Mouse (Mus musculus) splenic B cell, adult 2 months (primary cell): ENCODE measurements around the gene Map4k5.
A peak's percentile ranks its signal among the peaks of the same experiment; 100 is the strongest.

Experiments used
- DNase-seq: peaks from one replicate; pipeline ENCODE4 v3.0.0-alpha.2; 2011; ENCODE audit warnings: low read depth, low spot score
- H3K27me3 ChIP-seq: 2 replicates; pipeline ENCODE4 v1.6.1; 2012; ENCODE audit warnings: mild to moderate bottlenecking, low read length, moderate library complexity, mixed read lengths; ENCODE audit not compliant: control insufficient read depth, poor library complexity, insufficient read depth, severe bottlenecking
- H3K36me3 ChIP-seq: 2 replicates; pipeline ENCODE4 v1.6.1; 2012; ENCODE audit warnings: mild to moderate bottlenecking, low read length, moderate library complexity, mixed read lengths; ENCODE audit not compliant: control insufficient read depth, poor library complexity, insufficient read depth, severe bottlenecking

Map4k5 gene

DNA sequence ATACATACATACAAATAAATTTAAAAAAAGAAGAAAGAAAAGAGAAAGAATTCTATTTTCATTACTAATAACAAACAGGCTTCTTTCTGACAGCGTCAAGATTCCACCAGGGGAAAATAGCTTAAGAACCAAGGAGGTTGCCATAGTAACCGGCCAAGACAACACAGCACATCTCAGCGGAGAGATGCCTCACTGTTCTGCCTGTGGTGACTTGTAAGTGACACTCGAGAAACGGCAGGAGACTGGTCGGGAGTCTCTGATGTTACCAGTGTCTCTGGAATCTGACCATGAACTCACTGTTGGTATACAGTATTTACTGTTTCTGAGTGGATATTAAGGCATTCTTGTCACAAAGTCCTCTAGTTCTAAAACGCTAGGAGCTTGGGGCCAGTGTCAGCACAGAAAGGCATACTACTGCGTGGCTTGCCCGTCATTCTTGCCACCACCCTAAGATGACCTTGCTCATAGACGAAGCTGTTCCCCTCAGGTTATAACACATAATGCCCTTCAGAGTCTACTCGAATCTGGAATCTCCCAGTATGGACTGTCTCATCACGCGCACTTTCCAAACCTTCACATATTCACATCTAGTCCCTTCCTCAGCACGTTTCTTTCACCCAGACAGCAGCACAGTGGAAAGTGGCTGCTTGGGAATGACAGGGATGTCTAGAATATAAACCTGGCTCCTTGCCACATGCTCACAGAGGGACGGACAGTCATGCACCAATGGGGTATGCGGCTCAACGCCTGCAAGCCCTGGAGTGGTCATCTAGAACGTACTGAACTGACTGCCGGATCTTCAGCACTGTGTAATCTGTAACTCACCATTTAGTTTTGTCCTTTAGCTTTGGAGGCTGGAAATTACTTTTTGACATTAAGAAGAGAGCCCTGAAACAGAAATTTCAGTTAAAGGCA lies 49.2 kb downstream of the Map4k5 start:
- no peak for DNase-seq
- Histone ChIP-seq H3K27me3 (no peaks in the 10 kb centered on the region), H3K36me3 (peaks cover 6% of the 10 kb centered on the region; the same call in 1 of the 2 replicates)

DNA sequence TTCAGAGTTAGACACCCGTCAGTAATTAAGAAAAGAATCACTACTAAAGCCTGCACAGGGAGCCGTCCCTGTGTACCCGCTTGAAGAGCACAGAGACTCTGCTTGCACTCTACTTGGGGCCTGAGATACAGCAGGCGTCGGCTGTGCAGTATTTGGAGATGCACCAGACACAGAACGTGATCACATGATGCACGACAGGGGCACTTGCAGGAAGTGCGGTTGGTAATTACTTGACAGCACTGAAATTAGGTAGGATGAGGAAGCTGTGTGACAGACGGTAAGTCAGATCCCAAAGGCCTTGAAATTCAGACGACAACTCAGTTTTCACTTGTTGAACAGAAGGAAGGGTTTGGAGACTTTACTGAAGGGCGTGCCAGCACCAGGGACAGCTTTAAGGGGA lies 54.6 kb downstream of the Map4k5 start:
- DNase-seq = peak; percentile 76
- H3K36me3 ChIP-seq = no peaks in the 10 kb centered on the region; the same call in 1 of the 2 replicates
- no peaks in the 10 kb centered on the region for H3K27me3 ChIP-seq

DNA sequence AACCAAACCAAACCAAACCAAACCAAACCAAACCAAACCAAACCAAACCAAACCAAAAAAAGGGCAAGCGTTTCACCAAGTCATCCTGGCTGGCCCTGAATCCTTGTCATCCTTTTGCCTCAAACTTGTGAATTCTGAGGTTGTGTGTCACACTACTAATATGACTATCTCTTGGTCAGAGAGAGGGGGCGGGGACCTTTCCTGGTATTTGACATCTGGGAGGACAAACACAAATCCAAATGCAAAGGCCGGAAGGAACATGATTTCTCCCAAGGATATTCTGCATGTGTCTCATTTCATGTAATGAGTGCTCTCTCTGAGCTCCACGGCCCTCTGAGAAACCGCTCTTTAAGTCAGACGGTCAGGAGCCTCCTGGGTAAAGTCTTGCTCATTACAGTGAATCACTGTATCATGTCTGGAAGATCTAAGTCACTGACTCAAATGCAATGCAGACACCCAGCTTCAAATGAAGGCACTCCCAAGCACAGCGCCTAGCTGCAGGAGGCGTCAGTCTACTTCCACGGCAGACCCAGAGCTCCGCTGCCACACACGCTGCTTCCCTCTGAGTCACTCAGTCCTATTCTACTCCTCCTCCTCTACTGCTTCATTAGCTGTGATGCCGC lies 58.9 kb downstream of the Map4k5 start:
- Histone ChIP-seq H3K27me3 (no peaks in the 10 kb centered on the region), H3K36me3 (0 out of 2 replicates have a peak, but pooled peaks cover 3% of the 10 kb centered on the region)
- no peak for DNase-seq

DNA sequence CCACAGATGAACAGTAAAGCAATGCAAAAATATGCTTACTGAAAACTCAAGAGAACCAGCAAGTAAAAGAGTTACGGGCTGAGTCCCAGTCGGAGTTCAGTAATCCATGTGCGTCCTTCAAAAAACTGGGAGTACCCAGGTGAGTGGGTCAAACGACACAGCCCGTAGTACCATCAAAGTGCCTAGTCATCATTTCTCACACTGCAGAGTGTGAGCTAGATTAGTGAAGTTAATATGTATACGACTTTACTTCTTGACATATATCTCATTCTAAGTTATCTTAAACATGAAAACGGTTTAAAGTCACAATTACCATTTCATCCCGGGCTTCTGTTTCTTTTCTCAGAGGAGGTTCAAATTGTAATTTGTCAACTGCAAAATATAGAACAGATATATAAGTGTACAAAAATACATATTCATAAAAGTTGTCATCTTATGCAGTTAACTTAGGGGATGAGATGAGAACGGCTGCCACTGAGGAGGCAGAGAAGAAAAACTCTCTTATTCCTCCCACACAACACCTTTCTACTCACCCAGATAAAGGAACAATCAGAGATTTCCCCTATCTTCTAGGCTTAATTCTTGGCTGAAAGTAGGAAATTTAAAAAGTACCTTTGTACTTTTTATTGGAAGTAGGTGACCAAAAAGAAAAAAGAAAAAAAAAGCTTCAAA lies 61.6 kb downstream of the Map4k5 start:
- no peaks in the 10 kb centered on the region for H3K27me3 ChIP-seq
- no peak for DNase-seq
- H3K36me3 ChIP-seq = 0 out of 2 replicates have a peak, but pooled peaks cover 6% of the 10 kb centered on the region

DNA sequence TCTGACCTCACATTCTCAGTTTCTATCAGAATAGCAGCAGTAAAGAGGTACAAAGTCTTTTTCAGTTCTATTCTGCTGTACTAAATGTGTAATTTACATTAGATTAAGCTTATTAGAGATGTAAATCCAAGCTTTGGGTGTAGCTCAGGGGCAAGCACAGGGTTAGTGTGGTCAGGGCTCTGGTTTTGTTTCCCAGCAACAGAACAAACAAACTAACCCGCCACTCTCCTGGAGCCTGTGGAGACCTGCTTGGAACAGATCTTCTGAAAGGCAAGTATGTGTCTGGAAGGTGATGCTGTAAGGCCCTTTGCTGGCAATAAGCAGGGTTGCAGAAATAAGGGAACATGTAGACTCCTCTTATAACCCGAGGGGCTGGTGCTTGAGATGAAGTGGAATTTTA lies 64.8 kb downstream of the Map4k5 start:
- no peak for DNase-seq
- H3K27me3 ChIP-seq = no peaks in the 10 kb centered on the region
- H3K36me3 ChIP-seq = peaks cover 11% of the 10 kb centered on the region; the same call in 1 of the 2 replicates

DNA sequence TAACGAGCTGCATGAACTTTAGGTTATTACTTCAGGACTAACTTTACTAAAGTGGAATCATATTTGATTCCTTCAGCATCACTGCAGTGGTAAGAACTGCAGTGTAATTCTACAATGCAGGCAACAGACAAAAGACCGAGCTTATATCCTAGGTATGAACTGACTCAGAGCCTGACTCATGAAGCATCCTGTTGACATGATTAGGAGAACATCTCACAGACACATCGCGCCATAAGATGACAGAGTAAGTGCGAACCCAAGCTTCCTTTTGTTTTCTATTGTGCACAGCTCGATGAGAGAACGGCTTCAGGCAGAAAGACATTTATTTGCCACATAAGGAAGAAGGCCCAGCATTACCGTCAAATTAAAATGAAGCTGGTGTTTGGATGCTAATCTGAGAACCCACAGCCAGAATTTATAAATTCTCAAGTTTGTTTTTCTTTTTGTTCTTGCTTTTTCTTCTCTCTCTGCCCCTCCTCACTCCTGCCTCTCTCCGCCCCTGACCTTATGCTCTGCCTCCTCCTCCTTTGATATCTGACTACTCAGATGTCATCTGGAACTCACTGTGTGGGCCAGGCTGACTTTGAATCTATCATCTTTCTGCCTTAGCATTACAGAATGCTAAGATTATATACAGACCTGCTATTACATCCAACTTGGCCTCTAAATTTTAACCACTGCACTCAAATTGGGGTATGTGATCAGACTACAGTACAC lies 68.0 kb downstream of the Map4k5 start:
- no peaks in the 10 kb centered on the region for H3K27me3 ChIP-seq
- no peak for DNase-seq
- peaks cover 10% of the 10 kb centered on the region; the same call in 1 of the 2 replicates for H3K36me3 ChIP-seq

DNA sequence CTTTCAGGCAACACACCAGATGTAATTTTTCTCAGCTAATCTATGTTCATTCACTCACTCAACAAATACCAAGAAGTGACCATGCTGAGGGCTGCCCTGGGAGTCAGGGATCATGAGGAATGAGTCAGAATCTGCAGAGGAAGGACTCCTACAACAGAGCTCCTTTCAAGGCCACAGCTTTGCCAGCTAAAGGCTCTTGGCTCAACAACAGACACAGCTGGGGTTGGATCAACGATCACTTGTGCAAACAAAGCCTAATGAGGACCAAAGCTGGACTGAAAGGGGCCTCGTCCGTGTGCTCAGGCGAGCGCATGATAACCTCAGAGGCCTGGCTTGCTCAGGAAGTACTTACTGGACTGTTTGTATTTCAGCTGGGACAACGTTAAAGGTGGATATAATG lies 78.7 kb downstream of the Map4k5 start:
- no peaks in the 10 kb centered on the region for H3K27me3 ChIP-seq

DNA sequence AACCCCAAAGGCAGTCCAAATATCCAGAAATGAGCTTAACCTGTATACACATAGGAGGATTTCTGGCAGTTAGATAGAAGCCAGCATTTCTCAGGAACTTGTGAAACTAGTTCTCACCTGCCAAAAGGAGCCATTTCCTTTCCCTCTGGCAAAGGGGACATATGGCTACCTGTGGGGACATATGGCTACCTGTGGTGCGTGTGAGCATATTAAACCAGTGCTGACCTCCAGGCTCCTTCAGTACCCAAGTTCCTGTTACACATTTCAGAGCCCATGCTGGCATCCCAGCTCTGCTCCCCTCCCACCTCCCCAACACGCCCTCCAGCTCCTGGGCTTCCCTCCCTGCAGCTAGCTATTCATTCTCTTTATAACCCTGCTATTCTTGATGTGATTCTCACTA lies 79.4 kb downstream of the Map4k5 start:
- Histone ChIP-seq H3K36me3 (peaks cover 8% of the 10 kb centered on the region), H3K27me3 (no peaks in the 10 kb centered on the region)
- DNase-seq = no peak

More for the DNA sequence above, 78.7 kb downstream of the Map4k5 start:
- no peak for DNase-seq
- peaks cover 8% of the 10 kb centered on the region for H3K36me3 ChIP-seq

DNA sequence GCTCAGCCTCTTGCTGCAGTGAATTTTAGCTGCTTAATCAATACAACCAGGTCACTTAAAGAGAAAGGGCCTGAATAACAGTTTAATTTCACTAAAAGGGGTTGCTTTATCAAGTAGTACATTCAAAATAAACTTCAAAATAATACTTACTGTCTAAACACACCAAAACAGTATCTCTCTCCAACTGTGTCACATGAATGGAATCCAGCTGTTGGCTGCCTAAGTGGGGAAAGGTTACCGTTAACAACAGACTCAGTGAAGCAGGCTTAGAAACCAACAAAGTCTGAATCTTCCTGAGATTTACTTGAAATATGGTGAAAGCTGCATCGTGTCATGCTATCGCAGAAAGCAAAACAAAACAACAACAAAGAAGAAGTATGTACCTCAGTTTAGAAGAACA lies 80.0 kb downstream of the Map4k5 start:
- Histone ChIP-seq H3K36me3 (peaks cover 11% of the 10 kb centered on the region), H3K27me3 (no peaks in the 10 kb centered on the region)
- DNase-seq = no peak

DNA sequence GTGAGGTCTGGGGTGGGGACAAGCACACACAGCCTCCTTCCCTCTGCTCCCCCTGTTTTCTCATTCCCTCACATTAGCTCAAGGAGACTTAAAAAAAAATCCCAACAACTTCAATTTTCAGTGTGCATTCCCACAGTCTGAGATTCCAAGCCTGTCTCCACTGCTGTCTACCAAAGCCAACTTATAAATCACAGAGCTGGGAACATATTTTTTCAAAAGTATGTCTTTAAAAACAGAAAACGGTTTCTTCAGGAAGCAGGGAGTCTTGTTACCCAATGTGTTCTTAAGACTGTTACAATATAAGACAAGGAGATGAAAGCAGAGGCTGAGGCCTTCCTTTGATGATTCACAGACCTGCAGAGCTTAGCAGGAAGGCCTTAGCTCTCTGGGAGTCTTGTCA lies 81.0 kb downstream of the Map4k5 start:
- Histone ChIP-seq H3K36me3 (peaks cover 11% of the 10 kb centered on the region), H3K27me3 (no peaks in the 10 kb centered on the region)
- no peak for DNase-seq

DNA sequence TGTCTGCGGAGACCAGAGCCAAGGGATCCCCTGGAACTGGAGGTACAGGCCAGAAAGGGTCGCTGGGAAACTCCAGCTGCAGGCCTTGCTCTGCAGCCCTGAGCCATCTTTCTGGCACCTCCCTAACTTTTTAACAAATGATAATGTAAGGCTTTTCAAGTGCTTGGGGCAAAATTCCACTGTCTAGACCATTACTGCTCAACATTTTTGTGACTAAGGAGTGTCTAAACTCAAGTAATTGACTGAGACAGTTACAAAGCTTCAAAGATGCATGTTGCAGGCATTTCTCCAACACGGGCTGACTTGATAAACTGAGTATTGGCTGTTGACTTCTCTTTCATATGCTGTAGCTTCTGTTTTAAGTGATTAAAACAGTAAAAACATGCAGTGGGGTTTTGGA lies 83.6 kb downstream of the Map4k5 start:
- no peak for DNase-seq
- H3K27me3 ChIP-seq = no peaks in the 10 kb centered on the region

DNA sequence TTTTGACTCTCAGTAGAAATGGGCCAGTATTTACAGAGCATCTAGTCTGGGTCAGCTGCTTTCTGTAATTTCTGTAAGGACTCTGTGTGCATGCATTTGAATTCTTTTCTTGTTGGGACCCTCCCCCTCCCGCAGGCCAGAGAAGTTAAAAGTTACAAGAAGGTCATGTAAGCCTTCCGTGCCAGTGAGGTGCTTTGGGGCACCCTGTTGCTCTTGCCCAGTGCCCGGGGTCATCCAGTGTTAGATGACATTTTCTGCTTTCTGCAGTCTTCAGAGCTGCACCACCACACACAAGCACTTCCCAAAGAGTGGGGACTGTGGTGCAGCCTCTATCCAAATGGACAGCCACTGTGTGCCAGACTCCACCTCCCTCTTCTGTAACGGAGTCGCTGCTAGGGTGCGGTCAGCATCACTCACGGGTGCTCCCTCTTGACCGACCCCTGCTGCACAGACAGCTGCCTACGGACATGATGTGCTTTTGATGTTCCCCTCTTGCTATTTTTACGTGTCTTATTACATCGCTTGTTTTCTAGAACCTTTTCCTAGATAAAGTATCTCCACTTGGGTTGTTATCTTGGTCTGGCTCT lies 85.5 kb downstream of the Map4k5 start:
- H3K36me3 ChIP-seq = peaks cover 12% of the 10 kb centered on the region
- DNase-seq = no peak
- no peaks in the 10 kb centered on the region for H3K27me3 ChIP-seq

More for the DNA sequence above, 83.6 kb downstream of the Map4k5 start:
- H3K36me3 ChIP-seq = peaks cover 10% of the 10 kb centered on the region

DNA sequence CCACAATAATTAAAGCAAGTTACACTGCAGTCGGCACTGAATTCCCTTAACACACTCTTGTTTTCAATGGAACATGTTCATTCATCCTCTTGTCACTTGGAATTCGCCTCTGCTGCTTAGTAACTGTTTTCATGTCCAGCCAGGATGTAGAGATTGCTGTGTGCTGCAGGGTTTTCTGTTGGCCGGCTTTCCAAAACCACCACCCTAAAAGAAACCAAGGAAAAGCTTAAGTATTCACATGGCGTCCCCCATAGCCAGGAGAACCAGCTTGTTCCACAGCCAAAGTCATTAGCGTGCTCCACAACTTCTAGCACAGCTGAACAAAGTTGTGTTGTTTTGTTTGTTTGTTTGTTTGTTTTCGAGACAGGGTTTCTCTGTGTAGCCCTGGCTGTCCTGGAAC lies 87.9 kb downstream of the Map4k5 start:
- no peak for DNase-seq
- no peaks in the 10 kb centered on the region for H3K27me3 ChIP-seq
- H3K36me3 ChIP-seq = peaks cover 10% of the 10 kb centered on the region; the same call in 1 of the 2 replicates
